ENCODE assay signal across 9 mouse cellular contexts in the genomic region with DNA sequence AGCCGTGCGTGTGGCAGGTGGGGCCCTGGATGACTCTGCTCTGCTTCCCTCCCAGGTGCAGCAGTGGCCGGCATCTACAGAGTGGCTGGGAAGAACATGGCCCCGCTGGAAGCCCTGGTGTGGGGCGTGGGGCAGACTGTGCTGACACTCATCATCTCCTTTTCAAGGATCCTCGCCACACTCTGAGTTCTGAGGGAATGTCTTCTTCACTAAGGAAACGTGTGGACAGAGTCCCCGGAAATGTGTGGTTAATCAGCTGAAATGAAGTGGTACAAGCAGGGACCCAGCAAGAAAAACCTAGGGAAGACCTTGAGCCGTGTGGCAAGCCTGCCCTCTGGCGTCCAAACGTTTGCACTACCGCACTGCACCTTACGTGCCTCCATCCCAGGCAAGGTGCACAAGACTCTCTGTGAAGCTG. TPM values are rescaled to one million over a fixed set of nuclear protein-coding genes. Genes with fewer than 3 reads are reported as not detected.
DNase-seq lines count a peak whose midpoint lies in the region; ATAC-seq and TF ChIP-seq lines count a peak whose summit lies in the region.
"Had no signal": no experiment of that assay in that cellular context is flagged by ENCODE, and none has a peak within 500 bp of the region (broad histone marks: within the 10 kb centered on the region; RNA-seq: fewer than 3 reads in every experiment).

No protein-coding gene starts in this region.

- 0 out of 2 replicates have a peak, but pooled peaks cover 3% of the 10 kb centered on the region for H3K4me1 ChIP-seq in G1E (ENCODE audit: insufficient read depth, low read depth, low read length)
- no peaks in the 10 kb centered on the region for H3K4me1 ChIP-seq in forebrain, embryonic 11.5 days (replicated peaks; ENCODE audit: control insufficient read depth, insufficient read depth, low read length)

- no peak overlapping the region for H3K27ac ChIP-seq in forebrain, embryonic 11.5 days (ENCODE audit: low read depth, low read length)
- H3K27ac ChIP-seq in layer of hippocampus, adult 2 months: peak overlapping the region; percentile 11; the same call in 1 of the 2 replicates
- H3K27ac ChIP-seq: macrophage had no signal

- peak; percentile 42 for DNase-seq in G1E (ENCODE audit: low spot score)
- peak; percentile 5 for DNase-seq in c-Kit-negative CD71-positive TER-119-positive erythroid progenitor cells, embryonic 14.5 days (ENCODE audit: low read depth, low spot score)
- peak; percentile 77 for DNase-seq in forebrain, embryonic 11.5 days (ENCODE audit: low spot score)
- peak; percentile 75 to 82 for DNase-seq in heart, postnatal 14 days
- DNase-seq in layer of hippocampus, adult 2 months (ENCODE audit: low spot score in 2 of 2): peak; percentile 73 to 78
- peak; percentile 82 for DNase-seq in lung, postnatal 10 days
- peak; percentile 84 for DNase-seq in retina, embryonic 14.5 days (ENCODE audit: low spot score)
- peak; percentile 74 for DNase-seq in urinary bladder, postnatal 14 days (ENCODE audit: low spot score)

- no peaks in the 10 kb centered on the region for H3K9me3 ChIP-seq in G1E (replicated peaks)
- H3K9me3 ChIP-seq in forebrain, embryonic 11.5 days (ENCODE audit: control insufficient read depth, low read length): no peaks in the 10 kb centered on the region

- no peak overlapping the region for H3K4me2 ChIP-seq in forebrain, embryonic 11.5 days (ENCODE audit: low read depth, low read length, severe bottlenecking)

- peak; percentile 60 for ATAC-seq in G1E (ENCODE audit: extremely low read depth, insufficient number of reproducible peaks, low FRiP score, poor library complexity, severe bottlenecking)
- peak; percentile 64; the same call in 1 of the 2 replicates for ATAC-seq in forebrain, embryonic 11.5 days (replicated peaks; ENCODE audit: low FRiP score)

- no peak overlapping the region for H3K9ac ChIP-seq in forebrain, embryonic 11.5 days (ENCODE audit: low read length)

- peaks cover 69% of the 10 kb centered on the region for H3K36me3 ChIP-seq in G1E (replicated peaks)
- no peaks in the 10 kb centered on the region for H3K36me3 ChIP-seq in forebrain, embryonic 11.5 days (ENCODE audit: control insufficient read depth, insufficient read depth, low read length)

- no peak overlapping the region for H3K4me3 ChIP-seq in G1E (ENCODE audit: low read depth, low read length)
- no peak overlapping the region for H3K4me3 ChIP-seq in forebrain, embryonic 11.5 days (ENCODE audit: low read depth, low read length)
- H3K4me3 ChIP-seq in layer of hippocampus, adult 2 months: no peak overlapping the region

- WGBS in forebrain, embryonic 11.5 days: 27% methylated on average over 13 of the region's 13 CpGs

- TF ChIP-seq CTCF in G1E (IDR thresholded peaks at IDR 0.05; ENCODE audit: low read depth, low read length): peak; percentile 95
- TF ChIP-seq CTCF in layer of hippocampus, adult 2 months (conservative IDR thresholded peaks at IDR 0.05): peak; percentile 95

- intact Hi-C loops in heart, postnatal 14 days (cut with DNase I): loop anchor here (1.0 kb wide), 2 partner anchors 62 to 350 kb away; no protein-coding TSS in a partner anchor

- H3K27me3 ChIP-seq in G1E (ENCODE audit: insufficient read depth, low read length): no peaks in the 10 kb centered on the region
- no peaks in the 10 kb centered on the region for H3K27me3 ChIP-seq in forebrain, embryonic 11.5 days (ENCODE audit: control insufficient read depth, insufficient read depth, low read length)

RNA-seq across cellular contexts. Expression of gene Tmem170b, which starts 28.7 kb away (rescaled TPM):
- total RNA-seq in G1E (2014; fragmentation: Nextera tagmentation) (13.2 and 16.0 TPM in 2 replicates), G1E (2017) (12.1 and 12.5 TPM in 2 replicates)
- 2.8 and 4.3 TPM in 2 replicates for polyA plus RNA-seq in G1E (2012)
- 22.4 and 24.1 TPM in 2 replicates for polyA plus RNA-seq in forebrain, embryonic 11.5 days (2014; fragmentation: Nextera tagmentation; extraction: Ambion mirVana)
- 10 to 100 TPM; 18.4 to 20.5 TPM for total RNA-seq in heart, postnatal 14 days (2021)
- 10 to 100 TPM; 88.6 to 91.0 TPM for total RNA-seq in layer of hippocampus, adult 2 months (2021)

Comparison
In these comparisons a context has a peak if more than half of its experiments do, and no peak if none do; other contexts are left out.
1. DNase-seq: peak in every context shown above with its lines; median percentile 84 in retina, embryonic 14.5 days; 82 in lung, postnatal 10 days; 78 in heart, postnatal 14 days; 77 in forebrain, embryonic 11.5 days; 76 in layer of hippocampus, adult 2 months; 74 in urinary bladder, postnatal 14 days; 42 in G1E; 5 in c-Kit-negative CD71-positive TER-119-positive erythroid progenitor cells, embryonic 14.5 days.
2. RNA of gene Tmem170b, which starts 28.7 kb away (total RNA-seq): 88.6 to 91.0 TPM in layer of hippocampus, adult 2 months; 18.4 to 20.5 TPM in heart, postnatal 14 days and 12.1 to 16.0 TPM in G1E; every median in the first group is over 4 times any median in the second.